Mouse (Mus musculus): ENCODE data around the gene Ncmap. TPM values are rescaled to one million over a fixed set of nuclear protein-coding genes. Genes with fewer than 3 reads are reported as not detected.

The Ncmap gene
- not detected in 4 replicates for total RNA-seq (2023; ENCODE audit: inconsistent age)

GRCm38 (mm10) chr4:135397991-135398390 lies at the start of gene Ncmap:
Ncmap (minus strand) TSS chr4:135398227.

GRCm38 (mm10) chr4:135433443-135434394 lies 35.7 kb upstream of the Ncmap start, which contains the start of gene Rcan3:
Rcan3 (minus strand) TSS chr4:135433853.

GRCm38 (mm10) chr4:135353066-135353793 lies 44.8 kb downstream of the Ncmap start, which contains the start of gene Srrm1:
Srrm1 (minus strand) TSS chr4:135353321.

Other genes with a start within 250 kb of the Ncmap start
- 47.5 to 53.7 TPM (median 49.1 TPM) in 4 replicates for gene Clic4, start 125.4 kb downstream of the Ncmap start, total RNA-seq (2023; ENCODE audit: inconsistent age)
- 297 to 349 TPM (median 319 TPM) in 4 replicates for gene Srrm1, start 44.9 kb downstream of the Ncmap start, total RNA-seq (2023; ENCODE audit: inconsistent age)
- 5.4 to 8.5 TPM (median 7.6 TPM) in 4 replicates for gene Rcan3, start 35.6 kb upstream of the Ncmap start, total RNA-seq (2023; ENCODE audit: inconsistent age)
- not detected in 4 replicates for gene Stpg1, start 96.6 kb upstream of the Ncmap start, total RNA-seq (2023; ENCODE audit: inconsistent age)
- gene Nipal3, start 96.8 kb upstream of the Ncmap start, total RNA-seq (2023; ENCODE audit: inconsistent age), result 63.1 to 83.7 TPM (median 71.0 TPM) in 4 replicates
- gene Grhl3, start 175.4 kb upstream of the Ncmap start, total RNA-seq (2023; ENCODE audit: inconsistent age), result not detected in 4 replicates

Data from B cell, adult (primary cell).